In the genomic region with DNA sequence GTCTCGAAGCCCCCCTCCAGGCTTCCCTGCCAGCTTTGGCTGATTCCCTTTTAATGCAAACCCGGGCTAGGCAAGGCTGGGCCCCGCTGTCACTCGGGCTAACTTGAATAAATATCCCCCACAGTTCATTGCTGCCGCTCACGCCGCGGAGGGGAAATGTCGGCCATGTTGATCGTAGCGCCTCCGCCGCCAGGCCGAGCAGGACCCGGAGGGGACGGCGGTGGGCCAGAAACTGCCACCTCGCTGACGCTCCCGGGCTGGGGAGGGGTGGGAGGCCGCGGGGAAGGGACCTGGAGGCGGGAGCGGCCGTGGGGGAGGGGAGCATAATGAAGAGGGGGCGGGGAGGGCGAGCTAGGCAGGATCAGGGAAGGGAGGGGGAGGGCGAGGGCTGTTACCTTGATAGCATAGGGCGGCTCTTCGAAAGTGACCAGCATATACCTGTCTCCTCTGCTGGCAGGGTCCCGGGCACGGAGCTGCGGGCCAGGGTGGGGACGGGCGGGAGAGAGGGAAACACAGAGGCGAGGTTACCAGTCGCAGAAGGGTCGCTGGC, we compare ENCODE assay signal across 8 mouse cellular contexts. TPM values are rescaled to one million over a fixed set of nuclear protein-coding genes. Genes with fewer than 3 reads are reported as not detected.
DNase-seq lines count a peak whose midpoint lies in the region; ATAC-seq and TF ChIP-seq lines count a peak whose summit lies in the region.

No protein-coding gene starts in this region.

- POLR2A ChIA-PET in Patski (lab: Charles Lee) = no interaction called here

- peak overlapping the region; percentile 85 for H3K9ac ChIP-seq in hindbrain, postnatal 0 days (replicated peaks; ENCODE audit: low read length)

- no peaks in the 10 kb centered on the region for H3K79me2 ChIP-seq in macrophage (ENCODE audit: inconsistent target)

- H3K36me3 ChIP-seq in hindbrain, postnatal 0 days (ENCODE audit: insufficient read depth, low read length) = no peaks in the 10 kb centered on the region
- H3K36me3 ChIP-seq in macrophage (ENCODE audit: inconsistent target) = no peaks in the 10 kb centered on the region

- in situ Hi-C loops in Patski (cut with MboI; ENCODE audit: low pct_unique_long_range_greater_than_20kb) = loop anchor here (5.0 kb wide), 1 partner anchor 72 kb away; no protein-coding TSS in a partner anchor

- CTCF ChIA-PET in Patski (lab: Charles Lee) = interaction anchor here (0.6 to 1.1 kb wide), 2 partner anchors 9 to 21 kb away, joined by 3 read pairs; no protein-coding TSS in a partner anchor

- peak overlapping the region; percentile 95 for H3K27ac ChIP-seq in hindbrain, postnatal 0 days
- peak overlapping the region; percentile 98 for H3K27ac ChIP-seq in left cerebral cortex, adult 2 months
- H3K27ac ChIP-seq in macrophage = peak overlapping the region; percentile 67

- no peaks in the 10 kb centered on the region for H3K4me1 ChIP-seq in hindbrain, postnatal 0 days (ENCODE audit: insufficient read depth, low read length)

- no peak for TF ChIP-seq CTCF in Patski (IDR thresholded peaks at IDR 0.05)
- TF ChIP-seq CTCF in hindbrain, postnatal 0 days (IDR thresholded peaks at IDR 0.05; ENCODE audit: low read depth) = peak; percentile 25
- no peak for TF ChIP-seq CTCF in left cerebral cortex, adult 2 months (IDR thresholded peaks at IDR 0.05)

- H3K4me2 ChIP-seq in hindbrain, postnatal 0 days (ENCODE audit: low read depth, low read length) = peak overlapping the region; percentile 83

- intact Hi-C loops in left cerebral cortex, adult 2 months (cut with DNase I) = loop anchor here (5.0 kb wide), 4 partner anchors 117 to 417 kb away; a partner anchor contains a TSS

- peak overlapping the region; percentile 87 for H3K4me3 ChIP-seq in hindbrain, postnatal 0 days (ENCODE audit: low read length)
- peak overlapping the region; percentile 90 for H3K4me3 ChIP-seq in left cerebral cortex, adult 2 months
- peak overlapping the region; percentile 45 for H3K4me3 ChIP-seq in macrophage (ENCODE audit: inconsistent target)

- under 1% methylated on average over 33 of the region's 38 CpGs for WGBS in hindbrain, postnatal 0 days
- WGBS in macrophage (ENCODE audit: missing documents) = 2% methylated on average over 30 of the region's 38 CpGs

- no peaks in the 10 kb centered on the region for H3K27me3 ChIP-seq in Patski
- no peaks in the 10 kb centered on the region for H3K27me3 ChIP-seq in hindbrain, postnatal 0 days (ENCODE audit: insufficient read depth, low read length)

- no peaks in the 10 kb centered on the region for H3K9me3 ChIP-seq in hindbrain, postnatal 0 days (ENCODE audit: low read length)

- no peak for DNase-seq in Patski (ENCODE audit: low read depth, low spot score)
- DNase-seq in cerebellum, postnatal 36 days = peak; percentile 75 to 76
- peak; percentile 69 for DNase-seq in gastrocnemius, adult 18-20 months (ENCODE audit: low spot score)
- DNase-seq in hindbrain, postnatal 0 days (ENCODE audit: low spot score) = peak; percentile 86
- peak; percentile 62 to 65 for DNase-seq in left cerebral cortex, adult 2 months (ENCODE audit: extremely low spot score in 1 of 2, low spot score in 2 of 2)
- DNase-seq in retina, postnatal 7 days (ENCODE audit: low read depth, low spot score) = peak; percentile 70
- peak; percentile 55 to 66 for DNase-seq in urinary bladder, adult 18-20 months (ENCODE audit: low spot score in 2 of 2)

- ATAC-seq in Patski = peak; percentile 15
- ATAC-seq in hindbrain, postnatal 0 days = peak; percentile 22

RNA-seq across cellular contexts. Expression of a gene that starts 1.1 kb away (rescaled TPM):
- polyA plus RNA-seq in Patski (2021) (25.6 TPM), macrophage (2018) (12.6 to 46.3 TPM (median 19.6 TPM) in 3 replicates)
- 10 to 100 TPM; 12.4 to 13.2 TPM for total RNA-seq in gastrocnemius, adult 18-20 months (2021)
- total RNA-seq in hindbrain, postnatal 0 days (2014; rRNA removed) = 26.3 and 31.7 TPM in 2 replicates
- polyA plus RNA-seq in hindbrain, postnatal 0 days (2015; fragmentation: Nextera tagmentation; extraction: Ambion mirVana) = 7.5 and 9.9 TPM in 2 replicates
- total RNA-seq in left cerebral cortex, adult 2 months (2021) = 10 to 100 TPM; 41.0 to 42.2 TPM
- total RNA-seq in macrophage (2018; cell fraction: chromatin; rRNA removed) = 100 to 1,000 TPM in 23 of 26 experiments, 10 to 100 TPM in 3; 61.9 to 384 (median 172) TPM
- total RNA-seq in macrophage (2018; cell fraction: cytosol; rRNA removed) = 10 to 100 TPM; 19.0 to 61.3 (median 35.8) TPM
- total RNA-seq in macrophage (2018; cell fraction: nucleus; rRNA removed) = 100 to 1,000 TPM in 14 of 26 experiments, 10 to 100 TPM in 12; 59.7 to 238 (median 101) TPM
